Mouse (Mus musculus) CH12.LX (cell line): Measurements from ENCODE around the gene Mapk6. TPM values are rescaled to one million over a fixed set of nuclear protein-coding genes. Genes with fewer than 3 reads are reported as not detected.
A peak's percentile ranks its signal among the peaks of the same experiment; 100 is the strongest.

Source experiments
- DNase-seq: peaks from one replicate; pipeline ENCODE4 v3.0.0-alpha.2; 2013; ENCODE audit errors: extremely low read depth
- H3K27ac ChIP-seq: 2 replicates; pipeline ENCODE4 v1.5.1; 2012; ENCODE audit warnings: low read depth, mild to moderate bottlenecking, control low read depth, moderate library complexity; ENCODE audit not compliant: insufficient read depth
- H3K27me3 ChIP-seq: replicated peaks from 2 replicates; pipeline ENCODE3; 2012; ENCODE audit warnings: inconsistent platforms
- H3K36me3 ChIP-seq, 2 experiments: replicated peaks in 1 of 2; 2 replicates each; pipeline versions ENCODE3 to v1.6.1; 2012; ENCODE audit warnings: inconsistent platforms in 1 of 2, low read length in 1 of 2, mild to moderate bottlenecking in 1 of 2, mixed read lengths in 1 of 2, moderate library complexity in 1 of 2; ENCODE audit not compliant: control insufficient read depth in 1 of 2, insufficient read depth in 1 of 2
- H3K4me1 ChIP-seq, 2 experiments: 2 replicates each; pipeline ENCODE4 v1.6.1; 2012; ENCODE audit warnings: inconsistent platforms in 1 of 2, moderate library complexity in 1 of 2; ENCODE audit not compliant: insufficient read depth in 2 of 2, control insufficient read depth in 1 of 2
- H3K4me2 ChIP-seq: 2 replicates; pipeline ENCODE4 v1.6.1; 2012; ENCODE audit warnings: low read depth, mild to moderate bottlenecking, control low read depth; ENCODE audit not compliant: poor library complexity, insufficient read depth, severe bottlenecking
- H3K4me3 ChIP-seq, 3 experiments: fragments of 150-350 bp in 1 of 3; sonication (generic) in 1 of 3; replicated peaks in 1 of 3; 2 replicates each; pipeline versions ENCODE3 to v1.5.1; 2011 to 2012; ENCODE audit warnings: low read depth in 2 of 3, low read length in 2 of 3, mild to moderate bottlenecking in 2 of 3, moderate library complexity in 2 of 3, control low read depth in 1 of 3, improper control_type of control experiment in 1 of 3, inconsistent platforms in 1 of 3, mixed read lengths in 1 of 3; ENCODE audit not compliant: poor library complexity in 1 of 3
- H3K79me2 ChIP-seq: replicated peaks from 2 replicates; pipeline ENCODE4 v1.6.1; 2012; ENCODE audit warnings: mild to moderate bottlenecking, moderate library complexity; ENCODE audit not compliant: control insufficient read depth, poor library complexity, insufficient read depth, severe bottlenecking; ENCODE audit errors: extremely low read depth
- H3K9ac ChIP-seq: 2 replicates; pipeline ENCODE4 v1.6.1; 2012; ENCODE audit warnings: low read depth, mild to moderate bottlenecking, control low read depth, moderate library complexity; ENCODE audit not compliant: insufficient read depth
- H3K9me3 ChIP-seq: replicated peaks from 2 replicates; pipeline ENCODE3; 2012; ENCODE audit warnings: low read length, inconsistent platforms, mixed read lengths
- BHLHE40 ChIP-seq: IDR thresholded peaks from 2 replicates; pipeline ENCODE4 v1.6.1; 2011; ENCODE audit warnings: mild to moderate bottlenecking, low read depth, low read length, improper control_type of control experiment
- KAT2A ChIP-seq: IDR thresholded peaks from 2 replicates; pipeline ENCODE4 v1.6.1; 2012; ENCODE audit warnings: low read length, improper control_type of control experiment, inconsistent platforms; ENCODE audit not compliant: insufficient replicate concordance
- MAZ ChIP-seq: IDR thresholded peaks from 2 replicates; pipeline ENCODE4 v1.6.1; 2012; ENCODE audit warnings: low read depth, mild to moderate bottlenecking, inconsistent platforms, low read length, improper control_type of control experiment, moderate library complexity
- MXI1 ChIP-seq: IDR thresholded peaks from 2 replicates; pipeline ENCODE4 v1.6.1; 2011; ENCODE audit warnings: mild to moderate bottlenecking, low read depth, low read length, improper control_type of control experiment
- POLR2AphosphoS2 ChIP-seq: IDR thresholded peaks from 2 replicates; pipeline ENCODE4 v1.6.1; 2011; ENCODE audit warnings: low read depth, low read length, improper control_type of control experiment
- TCF12 ChIP-seq: IDR thresholded peaks from 2 replicates; pipeline ENCODE4 v1.6.1; 2014; ENCODE audit warnings: low read depth, mild to moderate bottlenecking, inconsistent platforms, low read length, improper control_type of control experiment
- ZKSCAN1 ChIP-seq: IDR thresholded peaks from 2 replicates; pipeline ENCODE4 v1.6.1; 2012; ENCODE audit warnings: low read depth, inconsistent platforms, low read length, improper control_type of control experiment, borderline replicate concordance
- dilution Hi-C: fragments of 300-500 bp; cut with MboI; formaldehyde crosslinking; loops from 2 replicates; pipeline ENCODE4 v1.14.3; 2020; ENCODE audit warnings: low sequenced_read_pairs; ENCODE audit not compliant: extremely low pct_unique_long_range_greater_than_20kb, extremely low pct_ligation_motif_present
- in situ Hi-C: fragments of 300-500 bp; cut with MboI; formaldehyde crosslinking; loops from 3 replicates; pipeline ENCODE4 v1.14.3; 2019; ENCODE audit warnings: low sequenced_read_pairs, low pct_ligation_motif_present, low pct_unique_long_range_greater_than_20kb, mixed read lengths
- polyA plus RNA-seq: library from polyadenylated mRNA; unstranded; fragments of >175 nt; gene quantifications from 2 replicates; pipeline ENCODE4 v1.2.1, GENCODE M21; 2012; ENCODE audit warnings: low read depth; ENCODE audit not compliant: insufficient read length
- total RNA-seq, 2 experiments: library from RNA; depleted of rRNA; stranded (reverse); fragments of 300-350 nt in 1 of 2; fragments of >200 nt in 1 of 2; gene quantifications; 2 replicates each; pipeline ENCODE4 v1.2.3; 2012 to 2014

Mapk6 gene
- total and polyA plus RNA-seq, 3 experiments, result 23.3 to 62.2 (median 34.2) TPM

- TF ChIP-seq MXI1 (no peak), KAT2A (no peak)
- H3K4me1 ChIP-seq, result no peaks in the 10 kb centered on the region
- H3K9me3 ChIP-seq, result no peaks in the 10 kb centered on the region
- peaks cover 68 to 94% of the 10 kb centered on the region in 2 experiments for H3K36me3 ChIP-seq
- DNase-seq, result no peak
- dilution Hi-C loops, result no loop called here
- H3K4me3 ChIP-seq, result no peak overlapping the region
- peaks cover 24% of the 10 kb centered on the region for H3K79me2 ChIP-seq
- in situ Hi-C loops, result no loop called here
- no peak overlapping the region for H3K27ac ChIP-seq
- no peak overlapping the region for H3K4me2 ChIP-seq
- no peak overlapping the region for H3K9ac ChIP-seq
- H3K27me3 ChIP-seq, result no peaks in the 10 kb centered on the region
Measured at GRCm38 (mm10) chr9:75393251-75393650, 16.6 kb downstream of the Mapk6 start.

- TF ChIP-seq BHLHE40 (no peak), POLR2AphosphoS2 (0 out of 2 replicates have a peak, but pooled peaks have one; percentile 65)
- no peak for DNase-seq
- dilution Hi-C loops, result no loop called here
- in situ Hi-C loops, result no loop called here
- no peaks in the 10 kb centered on the region for H3K4me1 ChIP-seq
- H3K79me2 ChIP-seq, result no peaks in the 10 kb centered on the region
- H3K36me3 ChIP-seq, result peaks cover 27 to 52% of the 10 kb centered on the region in 2 experiments
- no peak overlapping the region for H3K4me2 ChIP-seq
- no peaks in the 10 kb centered on the region for H3K9me3 ChIP-seq
- H3K9ac ChIP-seq, result no peak overlapping the region
- H3K27ac ChIP-seq, result no peak overlapping the region
- no peak overlapping the region for H3K4me3 ChIP-seq
- H3K27me3 ChIP-seq, result no peaks in the 10 kb centered on the region
Measured at GRCm38 (mm10) chr9:75385218-75385974, 24.4 kb downstream of the Mapk6 start.

GRCm38 (mm10) chr9:75384337-75384962, 25.4 kb downstream of the Mapk6 start:
- H3K4me3 ChIP-seq, result no peak overlapping the region
- dilution Hi-C loops, result no loop called here

More at GRCm38 (mm10) chr9:75384337-75384962, 25.4 kb downstream of the Mapk6 start:
- no peak for DNase-seq
- Histone ChIP-seq H3K9me3 (no peaks in the 10 kb centered on the region), H3K4me2 (no peak overlapping the region), H3K36me3 (peaks cover 21 to 44% of the 10 kb centered on the region in 2 experiments), H3K9ac (no peak overlapping the region), H3K27me3 (no peaks in the 10 kb centered on the region), H3K27ac (no peak overlapping the region), H3K4me1 (no peaks in the 10 kb centered on the region), H3K79me2 (no peaks in the 10 kb centered on the region)
- in situ Hi-C loops, result no loop called here
- TF ChIP-seq POLR2AphosphoS2 (peak; percentile 5; the same call in 1 of the 2 replicates), MAZ (no peak), ZKSCAN1 (peak; percentile 67), TCF12 (no peak)
